Mouse (Mus musculus) heart, embryonic 14.5 days (tissue): ENCODE results near the gene Slc35e3. TPM values are rescaled to one million over a fixed set of nuclear protein-coding genes. Genes with fewer than 3 reads are reported as not detected.
A peak's percentile ranks its signal among the peaks of the same experiment; 100 is the strongest.

Experiments
- ATAC-seq: fragments of 200-750 bp; cut with Nextera tagmentation; 2 replicates; pipeline ENCODE4 v1.8.0; 2017; ENCODE audit warnings: low read depth, moderate TSS enrichment; ENCODE audit not compliant: insufficient number of reproducible peaks, insufficient read depth, low FRiP score
- H3K27ac ChIP-seq, 2 experiments: fragments of 200-500 bp in 1 of 2; fragments of 300-500 bp in 1 of 2; sonication (generic) in 1 of 2; replicated peaks in 1 of 2; 2 replicates each; pipeline ENCODE4 v1.5.1; 2012 to 2014; ENCODE audit warnings: low read depth in 2 of 2, low read length in 2 of 2, control low read depth in 1 of 2, mild to moderate bottlenecking in 1 of 2, mixed read lengths in 1 of 2; ENCODE audit not compliant: control insufficient read depth in 1 of 2, insufficient read depth in 1 of 2
- H3K27me3 ChIP-seq: fragments of 300-500 bp; sonication (generic); 2 replicates; pipeline ENCODE4 v1.6.1; 2014; ENCODE audit warnings: mild to moderate bottlenecking, low read length, control low read depth; ENCODE audit not compliant: control insufficient read depth, insufficient read depth
- H3K36me3 ChIP-seq: fragments of 300-500 bp; sonication (generic); 2 replicates; pipeline ENCODE4 v1.6.1; 2014; ENCODE audit warnings: mild to moderate bottlenecking, control low read depth, low read length, mixed read lengths; ENCODE audit not compliant: control insufficient read depth, insufficient read depth
- H3K4me1 ChIP-seq, 2 experiments: fragments of 200-500 bp in 1 of 2; fragments of 300-500 bp in 1 of 2; sonication (generic) in 1 of 2; 2 replicates each; pipeline ENCODE4 v1.6.1; 2012 to 2014; ENCODE audit warnings: low read length in 2 of 2, control low read depth in 1 of 2, mixed read lengths in 1 of 2; ENCODE audit not compliant: control insufficient read depth in 2 of 2, insufficient read depth in 2 of 2
- H3K4me2 ChIP-seq: fragments of 300-500 bp; sonication (generic); 2 replicates; pipeline ENCODE4 v1.6.1; 2014; ENCODE audit warnings: mild to moderate bottlenecking, low read length
- H3K4me3 ChIP-seq, 2 experiments: fragments of 200-500 bp in 1 of 2; fragments of 300-500 bp in 1 of 2; sonication (generic) in 1 of 2; 2 replicates each; pipeline ENCODE4 v1.5.1; 2012 to 2014; ENCODE audit warnings: low read length in 2 of 2, mild to moderate bottlenecking in 2 of 2, control low read depth in 1 of 2, low read depth in 1 of 2, moderate library complexity in 1 of 2; ENCODE audit not compliant: control insufficient read depth in 1 of 2, insufficient read depth in 1 of 2
- H3K9ac ChIP-seq: fragments of 300-500 bp; sonication (generic); 2 replicates; pipeline ENCODE4 v1.6.1; 2014; ENCODE audit warnings: mild to moderate bottlenecking, low read length
- H3K9me3 ChIP-seq: fragments of 300-500 bp; sonication (generic); 2 replicates; pipeline ENCODE4 v1.6.1; 2016; ENCODE audit warnings: low read length, control low read depth; ENCODE audit not compliant: control insufficient read depth
- WGBS: fragments of 180-500 bp; shearing (Covaris S2); extraction: QIAGEN DNeasy Blood & Tissue Kit; methylation state at CpG from one replicate; pipeline ENCODE4 v1.1.7; 2014; 5-methylcytosine and 5-hydroxymethylcytosine counted together
- polyA plus RNA-seq: library from polyadenylated mRNA; unstranded; fragments of >200 nt; fragmentation: Nextera tagmentation; extraction: Ambion mirVana; gene quantifications from 2 replicates; pipeline ENCODE4 v1.2.1, GENCODE M21; 2014

Gene Slc35e3
- polyA plus RNA-seq, 1 experiment from 2014 or later: 7.7 TPM

- Histone ChIP-seq H3K9me3 (no peaks in the 10 kb centered on the region), H3K4me3 (no peak overlapping the region), H3K9ac (no peak overlapping the region), H3K27me3 (no peaks in the 10 kb centered on the region), H3K27ac (no peak overlapping the region), H3K36me3 (no peaks in the 10 kb centered on the region), H3K4me2 (no peak overlapping the region), H3K4me1 (peaks cover 7 to 19% of the 10 kb centered on the region in 2 experiments)
- WGBS: 57% methylated on average over 4 of the region's 4 CpGs
- ATAC-seq: no peak
Observed at GRCm38 (mm10) chr10:117714928-117715500, 31.2 kb downstream of the Slc35e3 start.

GRCm38 (mm10) chr10:117714048-117714545 lies 32.1 kb downstream of the Slc35e3 start:
- Histone ChIP-seq H3K4me3 (no peak overlapping the region), H3K9me3 (no peaks in the 10 kb centered on the region), H3K4me1 (peaks cover 7 to 23% of the 10 kb centered on the region in 2 experiments), H3K36me3 (peaks cover 4% of the 10 kb centered on the region), H3K27me3 (no peaks in the 10 kb centered on the region), H3K9ac (no peak overlapping the region), H3K4me2 (no peak overlapping the region), H3K27ac (no peak overlapping the region)
- ATAC-seq: no peak
- 80% methylated on average over 3 of the region's 3 CpGs for WGBS

- Histone ChIP-seq H3K27me3 (no peaks in the 10 kb centered on the region), H3K27ac (no peak overlapping the region), H3K36me3 (peaks cover 9% of the 10 kb centered on the region), H3K4me3 (no peak overlapping the region), H3K4me2 (no peak overlapping the region), H3K9ac (no peak overlapping the region), H3K9me3 (no peaks in the 10 kb centered on the region), H3K4me1 (peaks cover 7 to 28% of the 10 kb centered on the region in 2 experiments)
- 89% methylated on average over 8 of the region's 8 CpGs for WGBS
- no peak for ATAC-seq
Observed at GRCm38 (mm10) chr10:117713466-117713865, 32.7 kb downstream of the Slc35e3 start.

- Histone ChIP-seq H3K4me3 (no peak overlapping the region), H3K9me3 (no peaks in the 10 kb centered on the region), H3K36me3 (peaks cover 12% of the 10 kb centered on the region), H3K9ac (no peak overlapping the region), H3K4me2 (no peak overlapping the region), H3K27ac (no peak overlapping the region), H3K27me3 (no peaks in the 10 kb centered on the region), H3K4me1 (peaks cover 7 to 22% of the 10 kb centered on the region in 2 experiments)
- no peak for ATAC-seq
- 89% methylated on average over 9 of the region's 9 CpGs for WGBS
Observed at GRCm38 (mm10) chr10:117712871-117713270, 33.3 kb downstream of the Slc35e3 start.

- H3K27me3 ChIP-seq: no peaks in the 10 kb centered on the region
- no peak overlapping the region for H3K9ac ChIP-seq
- H3K4me2 ChIP-seq: no peak overlapping the region
- 83% methylated on average over 9 of the region's 9 CpGs for WGBS
- no peak overlapping the region for H3K4me3 ChIP-seq
- no peaks in the 10 kb centered on the region for H3K9me3 ChIP-seq
- H3K27ac ChIP-seq: no peak overlapping the region
- H3K36me3 ChIP-seq: peaks cover 18% of the 10 kb centered on the region
- no peak for ATAC-seq
- peaks cover 2 to 16% of the 10 kb centered on the region in 2 experiments; a peak in 2 of 4 replicates for H3K4me1 ChIP-seq
Observed at GRCm38 (mm10) chr10:117712191-117712754, 33.9 kb downstream of the Slc35e3 start.

- H3K27ac ChIP-seq: no peak overlapping the region
Observed at GRCm38 (mm10) chr10:117711408-117711807, 34.8 kb downstream of the Slc35e3 start.

GRCm38 (mm10) chr10:117710604-117711141 lies 35.5 kb downstream of the Slc35e3 start, which contains the start of gene Mdm2:
Gene Mdm2 (minus strand): TSS chr10:117710758.
- Histone ChIP-seq H3K36me3 (peaks cover 32% of the 10 kb centered on the region), H3K9me3 (no peaks in the 10 kb centered on the region), H3K4me3 (peak within 1 kb of the TSS; percentile 85 to 98), H3K9ac (peak within 1 kb of the TSS; percentile 100), H3K4me2 (peak within 1 kb of the TSS; percentile 81), H3K27ac (peak within 1 kb of the TSS; percentile 96 to 99), H3K27me3 (no peaks in the 10 kb centered on the region), H3K4me1 (peaks cover 0 to 19% of the 10 kb centered on the region in 2 experiments; a peak in 3 of 4 replicates)
- peak; percentile 92 for ATAC-seq
- WGBS: under 1% methylated on average over 51 of the region's 52 CpGs

More at GRCm38 (mm10) chr10:117711408-117711807, 34.8 kb downstream of the Slc35e3 start:
- Histone ChIP-seq H3K9me3 (no peaks in the 10 kb centered on the region), H3K4me3 (peak overlapping the region in 1 of 2 experiments; percentile 98; a peak in 2 of 4 replicates), H3K9ac (peak overlapping the region; percentile 79), H3K27me3 (no peaks in the 10 kb centered on the region), H3K4me1 (peaks cover 0 to 19% of the 10 kb centered on the region in 2 experiments; a peak in 3 of 4 replicates), H3K4me2 (peak overlapping the region; percentile 72), H3K36me3 (peaks cover 26% of the 10 kb centered on the region)
- no peak for ATAC-seq
- 68% methylated on average over 5 of the region's 5 CpGs for WGBS
